ENCODE assay signal across 17 mouse cellular contexts in the genomic region with DNA sequence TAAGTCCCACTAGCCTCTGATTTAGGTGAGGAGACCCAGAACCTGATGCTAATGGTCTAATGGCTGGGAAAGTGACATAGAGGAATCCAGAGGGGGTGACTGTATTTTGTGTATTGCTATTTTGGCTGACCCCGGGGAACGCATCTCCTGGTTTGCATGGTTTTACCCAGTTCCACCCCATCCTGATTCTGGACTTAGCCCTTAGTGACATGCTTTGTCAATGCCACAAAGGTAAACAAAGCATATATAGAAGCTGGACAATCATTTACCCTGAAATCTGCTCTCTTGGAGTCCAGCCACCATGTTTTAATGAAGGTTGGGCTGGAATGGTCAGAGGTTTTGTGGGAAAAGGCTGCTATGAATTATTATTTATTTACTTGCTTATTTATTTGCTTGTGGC. TPM values are rescaled to one million over a fixed set of nuclear protein-coding genes. Genes with fewer than 3 reads are reported as not detected.
"Had no signal": no experiment of that assay in that cellular context is flagged by ENCODE, and none has a peak within 500 bp of the region (broad histone marks: within the 10 kb centered on the region; RNA-seq: fewer than 3 reads in every experiment).

No protein-coding gene starts in this region.

- H3K4me2 ChIP-seq: midbrain, embryonic 12.5 days; neural tube, embryonic 13.5 days had no signal

- H3K9me3 ChIP-seq: limb, embryonic 10.5 days; midbrain, embryonic 12.5 days; neural tube, embryonic 13.5 days had no signal

- H3K27ac ChIP-seq: layer of hippocampus, adult 2 months; limb, embryonic 10.5 days; midbrain, embryonic 12.5 days; neural tube, embryonic 13.5 days had no signal

- H3K9ac ChIP-seq: midbrain, embryonic 12.5 days; neural tube, embryonic 13.5 days had no signal

- ATAC-seq: inflammation-experienced regulatory T-cells, adult 6 months; midbrain, embryonic 16.5 days had no signal

- H3K27me3 ChIP-seq: midbrain, embryonic 12.5 days; neural tube, embryonic 13.5 days had no signal

- H3K4me1 ChIP-seq: midbrain, embryonic 12.5 days; neural tube, embryonic 13.5 days had no signal

- H3K36me3 ChIP-seq: limb, embryonic 10.5 days; midbrain, embryonic 12.5 days; neural tube, embryonic 13.5 days had no signal

- DNase-seq: kidney, adult 2 months; kidney, postnatal 4 days; right cerebral cortex, postnatal 14 days; thymus, postnatal 4 days had no signal

- H3K4me3 ChIP-seq: layer of hippocampus, adult 2 months; limb, embryonic 10.5 days; midbrain, embryonic 12.5 days; neural tube, embryonic 13.5 days had no signal

RNA-seq across cellular contexts. Expression of a gene that starts 2.0 kb away (rescaled TPM):
- total RNA-seq: layer of hippocampus, adult 2 months; layer of hippocampus, postnatal 10 days; left cerebral cortex, postnatal 10 days; megakaryocyte-erythroid progenitor cell, adult 5-6 weeks had no signal
- polyA plus RNA-seq: inflammation-experienced regulatory T-cells, adult 6 months; kidney, adult 2 months; limb, embryonic 14.5 days; lung, embryonic 16.5 days; midbrain, embryonic 12.5 days; midbrain, embryonic 16.5 days; neural tube, embryonic 13.5 days; spleen, adult 2 months had no signal

RNA-seq across cellular contexts. Expression of a gene that starts 14.1 kb away (rescaled TPM):
- total RNA-seq: layer of hippocampus, adult 2 months; layer of hippocampus, postnatal 10 days; megakaryocyte-erythroid progenitor cell, adult 5-6 weeks had no signal
- polyA plus RNA-seq: inflammation-experienced regulatory T-cells, adult 6 months; kidney, adult 2 months; kidney, embryonic 16.5 days; limb, embryonic 14.5 days; lung, embryonic 16.5 days; midbrain, embryonic 12.5 days; neural tube, embryonic 13.5 days; spleen, adult 2 months had no signal

RNA-seq across cellular contexts. Expression of a gene that starts 26.5 kb away (rescaled TPM):
- total RNA-seq: megakaryocyte-erythroid progenitor cell, adult 5-6 weeks had no signal
